ENCODE assay signal across 8 mouse cellular contexts in genomic region chr11:97114671-97115601, GRCm38 (mm10). TPM values are rescaled to one million over a fixed set of nuclear protein-coding genes. Genes with fewer than 3 reads are reported as not detected.
DNase-seq lines count a peak whose midpoint lies in the region; ATAC-seq lines count a peak whose summit lies in the region.

Tbx21 (minus strand) TSS chr11:97115331.

- peaks cover 56% of the 10 kb centered on the region for H3K27me3 ChIP-seq in lung, embryonic 16.5 days (ENCODE audit: control insufficient read depth, insufficient read depth, low read depth, low read length)
- H3K27me3 ChIP-seq in forebrain, embryonic 10.5 days (ENCODE audit: poor library complexity, severe bottlenecking): peaks cover 86% of the 10 kb centered on the region
- peaks cover 85% of the 10 kb centered on the region for H3K27me3 ChIP-seq in liver, embryonic 13.5 days
- peaks cover 67% of the 10 kb centered on the region for H3K27me3 ChIP-seq in stomach, embryonic 15.5 days (replicated peaks)

- intact Hi-C loops in left cerebral cortex, postnatal 4 days (cut with DNase I): no loop called here
- intact Hi-C loops in left cerebral cortex, postnatal 25 days (cut with DNase I): no loop called here

- no peaks in the 10 kb centered on the region for H3K9me3 ChIP-seq in lung, embryonic 16.5 days (ENCODE audit: control insufficient read depth, low read length)
- no peaks in the 10 kb centered on the region for H3K9me3 ChIP-seq in forebrain, embryonic 10.5 days
- H3K9me3 ChIP-seq in liver, embryonic 13.5 days (replicated peaks): no peaks in the 10 kb centered on the region
- no peaks in the 10 kb centered on the region for H3K9me3 ChIP-seq in stomach, embryonic 15.5 days

- peak within 1 kb of the TSS; percentile 65 for H3K4me2 ChIP-seq in lung, embryonic 16.5 days (ENCODE audit: low read depth, low read length)
- H3K4me2 ChIP-seq in liver, embryonic 13.5 days: peak within 1 kb of the TSS; percentile 56
- peak within 1 kb of the TSS; percentile 81 for H3K4me2 ChIP-seq in stomach, embryonic 15.5 days

- H3K36me3 ChIP-seq in lung, embryonic 16.5 days (ENCODE audit: control insufficient read depth, insufficient read depth, low read length): no peaks in the 10 kb centered on the region
- no peaks in the 10 kb centered on the region for H3K36me3 ChIP-seq in forebrain, embryonic 10.5 days (replicated peaks)
- no peaks in the 10 kb centered on the region for H3K36me3 ChIP-seq in liver, embryonic 13.5 days
- no peaks in the 10 kb centered on the region for H3K36me3 ChIP-seq in stomach, embryonic 15.5 days

- DNase-seq in lung, postnatal 10 days: no peak
- no peak for DNase-seq in forebrain, embryonic 10.5 days (ENCODE audit: extremely low spot score, low spot score)
- no peak for DNase-seq in liver, embryonic 13.5 days
- no peak for DNase-seq in left cerebral cortex, postnatal 4 days
- no peak for DNase-seq in left cerebral cortex, postnatal 25 days (ENCODE audit: low spot score in 2 of 2)
- no peak for DNase-seq in urinary bladder, adult 2 months (ENCODE audit: low spot score)

- H3K4me3 ChIP-seq in lung, embryonic 16.5 days (ENCODE audit: low read length): peak within 1 kb of the TSS; percentile 50
- peak within 1 kb of the TSS; percentile 55 for H3K4me3 ChIP-seq in forebrain, embryonic 10.5 days
- H3K4me3 ChIP-seq in liver, embryonic 13.5 days (replicated peaks): peak within 1 kb of the TSS; percentile 37
- peak within 1 kb of the TSS; percentile 38 for H3K4me3 ChIP-seq in stomach, embryonic 15.5 days (replicated peaks)

- peak within 1 kb of the TSS; percentile 37; the same call in 1 of the 2 replicates for H3K9ac ChIP-seq in lung, embryonic 16.5 days (ENCODE audit: low read length)
- no peak within 1 kb of the TSS for H3K9ac ChIP-seq in liver, embryonic 13.5 days
- H3K9ac ChIP-seq in stomach, embryonic 15.5 days: no peak within 1 kb of the TSS

- H3K4me1 ChIP-seq in lung, embryonic 16.5 days (replicated peaks; ENCODE audit: control insufficient read depth, insufficient read depth, low read length): peaks cover 10% of the 10 kb centered on the region
- H3K4me1 ChIP-seq in forebrain, embryonic 10.5 days: peaks cover 39% of the 10 kb centered on the region
- H3K4me1 ChIP-seq in liver, embryonic 13.5 days (replicated peaks): peaks cover 11% of the 10 kb centered on the region
- peaks cover 22% of the 10 kb centered on the region for H3K4me1 ChIP-seq in stomach, embryonic 15.5 days

- 0 out of 2 replicates have a peak, but pooled peaks have one; percentile 26 for ATAC-seq in lung, embryonic 16.5 days (ENCODE audit: low read depth)
- ATAC-seq in liver, embryonic 13.5 days (ENCODE audit: low read depth): no peak
- no peak for ATAC-seq in stomach, embryonic 15.5 days (ENCODE audit: insufficient read depth, low FRiP score, low read depth)

- H3K27ac ChIP-seq in lung, embryonic 16.5 days (ENCODE audit: low read length): no peak within 1 kb of the TSS
- peak within 1 kb of the TSS; percentile 26; the same call in 1 of the 2 replicates for H3K27ac ChIP-seq in forebrain, embryonic 10.5 days
- H3K27ac ChIP-seq in liver, embryonic 13.5 days: no peak within 1 kb of the TSS
- H3K27ac ChIP-seq in stomach, embryonic 15.5 days: no peak within 1 kb of the TSS

- WGBS in lung, embryonic 16.5 days: 0% methylated on average over 86 of the region's 87 CpGs
- under 1% methylated on average over 84 of the region's 87 CpGs for WGBS in forebrain, embryonic 10.5 days
- 1% methylated on average over 85 of the region's 87 CpGs for WGBS in liver, embryonic 13.5 days (ENCODE audit: insufficient replicate concordance)
- under 1% methylated on average over 83 of the region's 87 CpGs for WGBS in stomach, embryonic 15.5 days

RNA-seq across cellular contexts. Expression of gene Tbx21, which starts in this region (rescaled TPM):
- 0.21 TPM in 1 of 2 replicates, not detected in the other for polyA plus RNA-seq in lung, embryonic 16.5 days (2015; fragmentation: Nextera tagmentation; extraction: Ambion mirVana)
- polyA plus RNA-seq in forebrain, embryonic 10.5 days (2016; fragmentation: Nextera tagmentation; extraction: Ambion mirVana): 0.23 and 0.37 TPM in 2 replicates
- polyA plus RNA-seq in liver, embryonic 13.5 days (2015; fragmentation: Nextera tagmentation; extraction: Ambion mirVana): not detected in 2 replicates
- polyA plus RNA-seq in stomach, embryonic 15.5 days (2015; fragmentation: Nextera tagmentation; extraction: Ambion mirVana): 0.24 TPM in 1 of 2 replicates, not detected in the other
- under 1 TPM; 0.20 to 0.32 TPM for total RNA-seq in left cerebral cortex, postnatal 4 days (2021)
- total RNA-seq in left cerebral cortex, postnatal 25 days (2021): under 1 TPM; 0.18 to 0.30 TPM
- 1.1 and 1.4 TPM in 2 replicates for polyA plus RNA-seq in urinary bladder, adult 2 months (2012; rRNA removed)

Comparison
In these comparisons a context has a peak if more than half of its experiments do, and no peak if none do; other contexts are left out.
1. Peak in ATAC-seq, H3K4me3 ChIP-seq, H3K9ac ChIP-seq and H3K4me2 ChIP-seq in lung, embryonic 16.5 days; RNA of the gene not detected or under 1 TPM.